ENCODE assay signal across 21 mouse cellular contexts in the genomic region with DNA sequence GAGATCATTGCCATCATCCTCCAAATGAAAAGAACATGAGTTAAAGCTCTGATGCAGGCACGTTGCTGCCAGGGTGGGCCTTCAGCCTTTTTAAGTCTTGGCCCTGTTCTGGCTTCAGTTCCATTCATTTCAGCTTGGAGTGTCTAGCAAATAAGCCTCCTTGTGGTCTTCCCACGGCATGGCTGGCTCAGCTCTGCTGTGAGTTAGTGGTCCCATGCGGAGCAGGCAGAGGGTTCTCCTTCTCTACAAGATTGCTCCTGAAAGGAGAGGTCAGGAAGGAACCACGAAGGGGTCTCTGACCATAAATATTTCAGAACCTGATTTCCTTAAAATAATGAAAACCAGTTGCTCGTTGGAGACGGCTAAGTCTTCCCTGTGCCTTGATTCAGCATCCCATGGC. TPM values are rescaled to one million over a fixed set of nuclear protein-coding genes. Genes with fewer than 3 reads are reported as not detected.
DNase-seq lines count a peak whose midpoint lies in the region; ATAC-seq and TF ChIP-seq lines count a peak whose summit lies in the region.
"Had no signal": no experiment of that assay in that cellular context is flagged by ENCODE, and none has a peak within 500 bp of the region (broad histone marks: within the 10 kb centered on the region; RNA-seq: fewer than 3 reads in every experiment).

No protein-coding gene starts in this region.

- TF ChIP-seq CTCF in layer of hippocampus, adult 2 months (conservative IDR thresholded peaks at IDR 0.05) = peak; percentile 38
- peak; percentile 25; the same call in 1 of the 2 replicates for TF ChIP-seq CTCF in midbrain, postnatal 0 days (IDR thresholded peaks at IDR 0.05)

- no peaks in the 10 kb centered on the region for H3K36me3 ChIP-seq in midbrain, postnatal 0 days (ENCODE audit: insufficient read depth, low read length)
- no peaks in the 10 kb centered on the region for H3K36me3 ChIP-seq in midbrain, embryonic 16.5 days (ENCODE audit: control insufficient read depth, insufficient read depth, low read length)
- H3K36me3 ChIP-seq: embryonic facial prominence, embryonic 13.5 days; G1E; heart, embryonic 12.5 days had no signal

- no peak for ATAC-seq in midbrain, postnatal 0 days (ENCODE audit: low FRiP score)
- no peak for ATAC-seq in midbrain, embryonic 16.5 days
- ATAC-seq: CD4-positive, CD25-positive, alpha-beta regulatory T cell, adult 4 months; forebrain, embryonic 13.5 days; forebrain, postnatal 0 days had no signal

- no peak overlapping the region for H3K4me2 ChIP-seq in midbrain, postnatal 0 days (ENCODE audit: low read depth, low read length, poor library complexity, severe bottlenecking)
- no peak overlapping the region for H3K4me2 ChIP-seq in midbrain, embryonic 16.5 days (ENCODE audit: low read length)
- H3K4me2 ChIP-seq: embryonic facial prominence, embryonic 13.5 days; forebrain, embryonic 13.5 days; heart, embryonic 12.5 days had no signal

- WGBS in midbrain, postnatal 0 days = 78% methylated on average over 6 of the region's 6 CpGs
- 77% methylated on average over 6 of the region's 6 CpGs for whole genome bisulfite sequencing in midbrain, embryonic 16.5 days

- no peaks in the 10 kb centered on the region for H3K4me1 ChIP-seq in midbrain, postnatal 0 days (ENCODE audit: insufficient read depth, low read length)
- no peaks in the 10 kb centered on the region for H3K4me1 ChIP-seq in midbrain, embryonic 16.5 days (ENCODE audit: control insufficient read depth, insufficient read depth, low read length)
- H3K4me1 ChIP-seq: heart, embryonic 12.5 days had no signal

- no peak overlapping the region; the same call in 1 of the 2 replicates for H3K27ac ChIP-seq in layer of hippocampus, adult 2 months
- H3K27ac ChIP-seq in midbrain, postnatal 0 days (ENCODE audit: low read depth, low read length) = no peak overlapping the region
- H3K27ac ChIP-seq in midbrain, embryonic 16.5 days (ENCODE audit: low read length) = no peak overlapping the region
- H3K27ac ChIP-seq: embryonic facial prominence, embryonic 13.5 days; forebrain, embryonic 13.5 days; heart, adult 2 months had no signal

- no peaks in the 10 kb centered on the region for H3K27me3 ChIP-seq in midbrain, postnatal 0 days (ENCODE audit: insufficient read depth, low read length)
- no peaks in the 10 kb centered on the region for H3K27me3 ChIP-seq in midbrain, embryonic 16.5 days (ENCODE audit: control insufficient read depth, insufficient read depth, low read depth, low read length)
- H3K27me3 ChIP-seq: embryonic facial prominence, embryonic 13.5 days; forebrain, embryonic 13.5 days had no signal

- DNase-seq in embryo, embryonic 11 days = peak; percentile 33
- no peak for DNase-seq in embryo, embryonic 10.5 days (ENCODE audit: low spot score)
- no peak for DNase-seq in layer of hippocampus, adult 2 months (ENCODE audit: low spot score in 2 of 2)
- no peak for DNase-seq in layer of hippocampus, adult 8-10 months (ENCODE audit: low spot score in 2 of 2)
- no peak for DNase-seq in midbrain, postnatal 0 days (ENCODE audit: low spot score)
- no peak for DNase-seq in heart, postnatal 25 days (ENCODE audit: low spot score)
- DNase-seq: adrenal gland, postnatal 10 days; B cell, adult 2 months; cerebellum, adult 11 months; cerebellum, adult 8-10 months; cerebellum, postnatal 14 days; forebrain, postnatal 0 days; gastrocnemius, postnatal 14 days; heart, adult 2 months; heart, postnatal 36 days had no signal

- no peak overlapping the region for H3K4me3 ChIP-seq in layer of hippocampus, adult 2 months
- no peak overlapping the region for H3K4me3 ChIP-seq in midbrain, postnatal 0 days (ENCODE audit: low read depth, low read length)
- H3K4me3 ChIP-seq in midbrain, embryonic 16.5 days (ENCODE audit: low read depth, low read length) = no peak overlapping the region
- H3K4me3 ChIP-seq: embryonic facial prominence, embryonic 13.5 days; forebrain, embryonic 13.5 days; heart, adult 2 months; heart, embryonic 12.5 days had no signal

- H3K9ac ChIP-seq in midbrain, postnatal 0 days (replicated peaks; ENCODE audit: low read length, poor library complexity, severe bottlenecking) = no peak overlapping the region
- H3K9ac ChIP-seq in midbrain, embryonic 16.5 days (ENCODE audit: low read depth, low read length) = no peak overlapping the region
- H3K9ac ChIP-seq: embryonic facial prominence, embryonic 13.5 days; forebrain, embryonic 13.5 days; forebrain, postnatal 0 days; heart, embryonic 12.5 days had no signal

- intact Hi-C loops in heart, postnatal 25 days (cut with DNase I) = no loop called here

- H3K9me3 ChIP-seq in midbrain, postnatal 0 days (ENCODE audit: low read length) = no peaks in the 10 kb centered on the region
- H3K9me3 ChIP-seq in midbrain, embryonic 16.5 days (replicated peaks; ENCODE audit: control insufficient read depth, low read length, poor library complexity, severe bottlenecking) = no peaks in the 10 kb centered on the region; the same call in 1 of the 2 replicates
- H3K9me3 ChIP-seq: embryonic facial prominence, embryonic 13.5 days; forebrain, embryonic 13.5 days; G1E; heart, embryonic 12.5 days had no signal

RNA-seq across cellular contexts. Expression of a gene that starts 40.0 kb away (rescaled TPM):
- total RNA-seq in layer of hippocampus, adult 2 months (2021) = 10 to 100 TPM; 12.4 to 14.1 TPM
- total RNA-seq in layer of hippocampus, adult 8-10 months (2022) = 10 to 100 TPM; 12.6 to 17.8 (median 14.1) TPM
- total RNA-seq in midbrain, postnatal 0 days (2014; rRNA removed) = 19.7 and 20.8 TPM in 2 replicates
- 7.8 and 8.2 TPM in 2 replicates for polyA plus RNA-seq in midbrain, postnatal 0 days (2015; fragmentation: Nextera tagmentation; extraction: Ambion mirVana)
- polyA plus RNA-seq in midbrain, embryonic 16.5 days (2015; fragmentation: Nextera tagmentation; extraction: Ambion mirVana) = 10.9 and 12.8 TPM in 2 replicates
- total RNA-seq in heart, postnatal 25 days (2021) = 10 to 100 TPM; 23.3 to 28.2 TPM
- polyA plus RNA-seq: G1E had no signal
